Mouse (Mus musculus) retina, adult 2 months (tissue): ENCODE results near the gene Camk2d.

Experiments used
- DNase-seq: peaks from one replicate; pipeline ENCODE4 v3.0.0-alpha.2; 2012; ENCODE audit warnings: low read depth, low spot score

Gene Camk2d

GRCm38 (mm10) chr3:126596086-126596485, at the start of gene Camk2d:
Camk2d (plus strand) TSS chr3:126596302.
- peak; percentile 93 for DNase-seq

DNA sequence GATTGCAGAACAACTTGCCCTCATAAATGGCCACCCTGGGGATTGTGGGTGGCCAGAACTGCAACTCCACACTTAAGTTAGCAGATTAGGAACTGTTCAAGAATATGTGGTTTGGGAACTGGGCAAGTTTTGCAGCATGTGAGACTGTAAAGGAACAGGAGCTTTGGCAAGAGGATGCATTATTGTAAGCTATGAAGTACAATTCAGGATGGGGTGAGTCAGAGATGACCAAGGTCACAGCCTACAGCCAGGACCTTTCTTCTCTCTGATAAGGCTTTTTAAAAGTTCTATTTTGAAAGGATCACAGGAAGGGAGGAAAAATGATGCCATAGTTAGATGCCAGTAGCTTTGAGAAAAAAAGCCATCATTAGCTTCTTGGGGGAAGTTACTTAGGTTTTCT, 48.2 kb upstream of the Camk2d start:
- no peak for DNase-seq

DNA sequence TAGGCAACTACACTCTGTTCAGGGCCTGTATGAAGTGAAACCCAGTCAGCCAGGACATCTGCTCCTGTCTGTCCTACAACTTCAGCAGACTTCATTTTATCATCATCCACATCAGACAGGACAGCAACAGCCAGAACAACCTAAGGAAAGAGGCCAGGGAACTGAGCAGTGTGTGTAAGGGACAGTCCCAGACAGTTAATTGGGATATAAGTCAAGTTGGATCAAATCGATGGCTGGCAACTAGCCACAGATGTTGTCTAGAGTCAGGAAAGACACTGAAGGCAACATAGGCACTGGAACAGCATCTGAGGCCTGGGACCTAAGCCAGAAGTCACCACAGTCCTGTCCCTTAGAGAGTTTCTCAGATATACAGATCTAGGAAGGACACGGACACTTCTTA, 32.5 kb upstream of the Camk2d start:
- DNase-seq = no peak

GRCm38 (mm10) chr3:126570628-126571027, 25.5 kb upstream of the Camk2d start:
- no peak for DNase-seq

GRCm38 (mm10) chr3:126572915-126573314, 23.2 kb upstream of the Camk2d start:
- DNase-seq = no peak

DNA sequence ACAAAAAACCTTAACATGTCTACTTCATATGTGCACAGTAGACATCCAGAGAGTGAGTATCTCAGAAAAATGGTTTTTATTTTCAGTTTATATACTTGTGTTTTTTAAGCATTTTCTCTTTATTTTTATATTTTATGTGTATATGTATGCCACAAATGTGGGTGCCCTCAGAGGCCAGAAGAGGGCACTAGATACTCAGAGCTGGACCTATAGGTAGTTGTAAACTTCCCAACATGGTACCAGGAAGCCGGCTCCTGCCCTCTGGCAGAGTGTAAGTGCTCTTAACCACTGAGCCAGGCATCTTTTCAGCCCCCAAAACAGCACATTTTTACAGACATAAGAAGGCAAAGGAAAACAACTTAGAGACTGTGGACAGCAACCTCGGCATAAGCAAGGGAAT, 20.2 kb upstream of the Camk2d start:
- no peak for DNase-seq

GRCm38 (mm10) chr3:126586134-126586533, 10.0 kb upstream of the Camk2d start:
- DNase-seq = no peak

DNA sequence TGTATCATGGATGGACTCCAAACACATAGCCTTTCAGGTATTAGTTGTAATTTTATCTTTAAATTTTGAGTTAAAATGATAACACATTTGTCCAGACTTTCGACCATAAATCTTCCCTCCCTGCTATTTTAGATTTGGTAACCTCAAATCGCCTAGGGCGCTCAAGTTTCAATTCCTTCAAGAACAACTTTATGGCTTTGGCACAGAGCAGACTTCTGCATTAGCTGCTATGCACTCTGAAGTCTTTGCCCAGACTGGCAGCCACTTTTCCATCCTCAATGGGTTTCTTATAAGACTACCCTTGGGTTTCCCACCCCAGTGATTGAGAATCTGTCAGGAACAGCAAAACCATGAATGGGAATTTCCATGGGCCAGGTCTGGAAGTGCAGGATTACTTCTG, 8.6 kb upstream of the Camk2d start:
- DNase-seq = no peak

DNA sequence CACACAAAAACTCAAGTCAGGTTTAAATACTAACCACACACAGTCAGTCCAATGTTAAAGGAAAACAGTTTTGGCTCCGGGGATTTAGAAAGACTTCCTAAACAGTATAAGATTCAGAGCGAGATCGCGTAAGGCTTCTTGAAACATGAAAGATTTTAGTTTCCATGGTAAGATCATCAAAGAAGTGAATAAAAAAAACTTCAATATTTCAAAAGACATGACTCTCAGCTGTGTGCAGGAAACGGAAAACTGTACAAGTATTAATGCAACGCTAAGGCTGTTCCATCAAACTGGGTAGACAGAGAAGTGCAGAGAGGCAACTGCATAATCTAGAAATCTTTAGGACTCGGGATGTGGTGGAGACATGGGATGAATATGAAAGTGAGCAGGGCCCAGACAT, 6.5 kb upstream of the Camk2d start:
- DNase-seq = no peak

DNA sequence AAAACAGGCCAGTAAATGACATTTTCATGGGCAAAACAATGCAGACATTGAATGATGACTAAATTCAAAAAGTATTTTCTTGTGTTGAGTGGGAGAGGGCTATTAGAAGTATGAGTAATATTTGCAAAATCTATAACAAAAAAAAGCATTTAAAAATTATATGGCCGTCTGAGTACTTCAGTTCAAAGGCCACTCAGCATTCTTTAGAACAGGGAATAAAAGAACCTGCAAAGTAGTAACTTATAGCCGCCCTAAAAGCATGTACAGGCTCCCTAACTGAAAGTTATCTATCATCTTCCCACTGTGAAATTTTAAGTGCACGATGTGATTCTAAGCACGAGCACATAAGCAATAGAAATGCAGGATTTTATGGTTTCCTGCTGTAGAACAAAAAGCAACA, 646 bp upstream of the Camk2d start:
- DNase-seq = no peak

- DNase-seq = peak; percentile 63
These were observed 524 bp downstream of the Camk2d start for GRCm38 (mm10) chr3:126596491-126597160.

- DNase-seq = peak; percentile 55
These were observed 1.1 kb downstream of the Camk2d start for GRCm38 (mm10) chr3:126597161-126597595.

GRCm38 (mm10) chr3:126597596-126598328, 1.7 kb downstream of the Camk2d start:
- peak; percentile 44 for DNase-seq

DNA sequence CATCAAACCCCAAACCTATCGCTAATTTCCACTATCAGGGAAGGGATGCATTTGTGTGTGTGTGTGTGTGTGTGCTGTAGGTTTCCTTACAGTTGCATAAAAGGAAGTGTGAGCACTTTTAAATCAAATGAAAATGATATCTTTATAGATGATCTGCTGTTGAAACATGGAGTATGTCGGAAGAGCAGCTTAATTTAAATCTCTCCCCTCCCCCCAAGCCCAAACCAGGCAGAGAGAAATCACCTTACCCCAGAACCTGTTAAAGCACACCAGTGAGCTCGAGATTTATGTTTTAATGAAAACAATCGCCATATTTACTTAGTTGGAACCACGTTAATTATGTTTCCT, 2.2 kb downstream of the Camk2d start:
- peak; percentile 47 for DNase-seq

DNA sequence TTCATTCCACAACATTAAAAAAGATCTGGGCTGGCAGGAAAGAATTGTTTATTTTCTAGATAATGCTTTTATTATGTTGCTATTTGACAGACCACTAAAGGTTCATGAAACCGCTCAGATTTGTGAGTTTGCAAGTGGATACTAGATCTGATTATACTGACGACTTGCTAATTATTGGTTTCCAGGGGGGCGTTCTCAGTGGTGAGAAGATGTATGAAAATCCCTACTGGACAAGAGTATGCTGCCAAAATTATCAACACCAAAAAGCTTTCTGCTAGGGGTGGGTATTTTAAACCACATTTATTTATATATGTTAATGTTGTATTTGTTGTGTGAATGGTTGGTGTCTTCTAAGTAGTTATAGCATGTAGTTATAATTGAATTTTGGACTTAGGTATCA, 2.8 kb downstream of the Camk2d start:
- no peak for DNase-seq

DNA sequence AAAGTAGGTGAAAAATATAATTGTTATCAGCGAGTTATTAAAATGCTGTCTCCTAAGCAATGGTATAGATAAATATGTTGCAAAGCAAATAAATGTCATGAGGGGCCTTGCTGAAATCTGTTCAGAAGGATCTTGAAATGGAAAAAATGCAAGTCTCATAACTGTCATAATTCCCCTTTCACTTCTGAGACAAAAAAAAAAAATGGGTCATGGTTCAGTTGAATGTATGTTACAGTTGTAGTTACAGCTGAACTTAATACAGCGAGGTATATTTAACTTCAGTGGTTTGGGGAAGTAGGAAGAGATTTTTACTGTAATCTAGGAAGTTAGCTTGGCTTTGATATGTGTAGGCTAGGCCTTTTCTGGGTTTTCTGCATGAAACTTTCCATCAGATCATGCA, 3.2 kb downstream of the Camk2d start:
- no peak for DNase-seq

- DNase-seq = no peak
These were observed 3.8 kb downstream of the Camk2d start for GRCm38 (mm10) chr3:126599936-126600335.

DNA sequence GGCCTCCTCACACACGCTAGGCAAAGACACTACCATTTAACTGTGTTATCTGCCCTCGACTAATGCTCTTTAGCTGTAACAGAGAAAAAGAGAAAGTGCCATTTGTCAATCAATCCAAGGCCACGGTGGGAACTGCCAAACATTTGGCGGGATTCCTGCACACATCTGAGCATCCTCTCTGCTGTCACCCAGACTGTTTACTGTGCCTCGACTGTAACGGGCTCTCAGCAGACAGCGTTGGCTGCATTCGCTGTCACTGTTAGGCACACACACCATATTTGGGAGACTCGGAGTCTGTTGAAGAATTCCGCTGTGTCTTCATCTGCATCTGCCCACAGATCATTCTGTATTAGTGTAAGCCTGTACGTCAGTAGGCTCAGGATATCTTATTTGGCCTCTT, 6.7 kb downstream of the Camk2d start:
- no peak for DNase-seq

GRCm38 (mm10) chr3:126604656-126605434, 8.7 kb downstream of the Camk2d start:
- no peak for DNase-seq

GRCm38 (mm10) chr3:126609310-126609709, 13.2 kb downstream of the Camk2d start:
- no peak for DNase-seq

DNA sequence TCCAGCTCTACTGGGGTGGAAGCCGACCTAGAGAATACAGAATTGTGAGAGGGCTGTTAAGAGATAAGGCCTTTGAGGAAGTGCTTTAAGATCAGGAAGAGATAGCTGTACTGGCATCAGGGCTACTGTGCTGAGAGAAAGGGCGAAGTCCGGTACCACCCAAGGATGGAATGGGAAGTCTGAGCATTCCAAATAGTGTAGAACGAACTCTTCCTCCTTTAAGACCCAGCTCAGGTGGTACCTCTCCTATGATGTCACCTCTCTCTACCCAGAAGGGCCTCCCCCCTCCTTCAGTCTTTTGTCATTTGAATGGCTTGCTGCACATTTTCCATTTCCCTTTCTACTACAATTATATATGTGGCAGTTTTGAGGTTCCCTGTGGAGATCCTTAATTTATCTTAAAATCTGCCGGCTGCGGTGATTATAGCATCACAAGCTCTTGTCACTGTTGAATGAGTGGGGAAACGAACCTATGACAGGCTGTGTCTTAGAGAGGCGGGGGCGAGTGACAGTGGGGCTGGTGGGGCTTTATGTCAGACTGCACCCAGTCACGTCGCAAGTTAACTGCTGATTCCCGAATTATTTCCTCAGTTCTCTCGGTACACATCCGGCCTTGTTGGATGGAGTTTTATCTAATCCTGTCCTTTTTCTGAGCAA, 13.8 kb downstream of the Camk2d start:
- no peak for DNase-seq

DNA sequence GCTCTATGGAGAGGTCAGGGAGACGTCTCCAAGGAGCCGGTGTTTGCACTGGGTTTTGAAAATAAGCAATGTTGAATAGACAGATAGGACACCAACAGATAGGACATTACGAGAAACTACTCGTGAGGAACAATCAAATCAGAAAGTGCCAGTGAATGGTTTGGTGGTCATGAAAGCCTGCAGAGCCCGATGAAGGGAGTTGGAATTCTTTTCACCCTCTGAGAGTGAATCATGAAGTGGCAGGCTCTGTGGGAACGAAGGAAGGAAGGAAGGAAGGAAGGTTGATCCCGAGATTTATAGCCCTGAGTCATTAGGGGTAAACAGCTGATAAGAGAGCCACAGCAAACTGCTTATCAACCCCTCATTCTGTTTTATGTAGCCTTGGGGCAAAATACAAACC, 15.5 kb downstream of the Camk2d start:
- DNase-seq = no peak
